Mouse (Mus musculus): ENCODE results near the gene Samd4.

- no peak for TF ChIP-seq POLR2A (IDR thresholded peaks at IDR 0.05; ENCODE audit: borderline replicate concordance, low read depth, low read length)
- no peak for TF ChIP-seq CTCF (IDR thresholded peaks at IDR 0.05; ENCODE audit: low read depth, low read length)
Observed at GRCm38 (mm10) chr14:46941896-46942812, 59.5 kb downstream of the Samd4 start.

Measured in bone marrow macrophage, adult 2 months (primary cell).